In genomic region chr2:129715671-129716070, GRCm38 (mm10) we compare ENCODE assay signal across 8 mouse cellular contexts. TPM values are rescaled to one million over a fixed set of nuclear protein-coding genes. Genes with fewer than 3 reads are reported as not detected.
DNase-seq lines count a peak whose midpoint lies in the region; ATAC-seq and TF ChIP-seq lines count a peak whose summit lies in the region.

No protein-coding gene starts in this region.

- no peak overlapping the region for H3K9ac ChIP-seq in forebrain, embryonic 14.5 days (ENCODE audit: low read length)
- no peak overlapping the region for H3K9ac ChIP-seq in forebrain, embryonic 15.5 days (replicated peaks)
- no peak overlapping the region for H3K9ac ChIP-seq in limb, embryonic 11.5 days (ENCODE audit: low read length)

- no peaks in the 10 kb centered on the region for H3K36me3 ChIP-seq in forebrain, embryonic 14.5 days (ENCODE audit: control insufficient read depth, insufficient read depth, low read length)
- H3K36me3 ChIP-seq in forebrain, embryonic 15.5 days = no peaks in the 10 kb centered on the region
- no peaks in the 10 kb centered on the region for H3K36me3 ChIP-seq in limb, embryonic 11.5 days (ENCODE audit: control insufficient read depth, insufficient read depth, low read length)

- peak; percentile 85 for TF ChIP-seq CTCF in embryonic fibroblast, embryonic 13.5 days (IDR thresholded peaks at IDR 0.05; ENCODE audit: borderline replicate concordance, insufficient read depth, low read length)

- no peak overlapping the region for H3K27ac ChIP-seq in forebrain, embryonic 14.5 days (ENCODE audit: low read depth, low read length)
- H3K27ac ChIP-seq in forebrain, embryonic 15.5 days (replicated peaks) = no peak overlapping the region
- H3K27ac ChIP-seq in embryonic fibroblast, embryonic 13.5 days (ENCODE audit: insufficient read depth, low read length) = no peak overlapping the region
- no peak overlapping the region for H3K27ac ChIP-seq in limb, embryonic 11.5 days (replicated peaks; ENCODE audit: low read depth, low read length)

- H3K4me3 ChIP-seq in forebrain, embryonic 14.5 days (ENCODE audit: low read depth, low read length) = no peak overlapping the region
- no peak overlapping the region for H3K4me3 ChIP-seq in forebrain, embryonic 15.5 days
- H3K4me3 ChIP-seq in embryonic fibroblast, embryonic 13.5 days (ENCODE audit: insufficient read depth, low read length) = no peak overlapping the region
- no peak overlapping the region for H3K4me3 ChIP-seq in limb, embryonic 11.5 days (ENCODE audit: low read depth, low read length)

- WGBS in forebrain, embryonic 14.5 days = 26% methylated on average over 10 of the region's 10 CpGs
- 15% methylated on average over 10 of the region's 10 CpGs for WGBS in forebrain, embryonic 15.5 days
- WGBS in limb, embryonic 11.5 days = 18% methylated on average over 10 of the region's 10 CpGs

- TF ChIP-seq POLR2A in embryonic fibroblast, embryonic 13.5 days (IDR thresholded peaks at IDR 0.05; ENCODE audit: low read depth, low read length) = no peak

- no peak for ATAC-seq in forebrain, embryonic 14.5 days
- ATAC-seq in forebrain, embryonic 15.5 days (replicated peaks) = no peak
- no peak for ATAC-seq in limb, embryonic 11.5 days (ENCODE audit: insufficient number of reproducible peaks, low FRiP score, low TSS enrichment, low read depth)

- no peaks in the 10 kb centered on the region for H3K9me3 ChIP-seq in forebrain, embryonic 14.5 days (replicated peaks; ENCODE audit: control insufficient read depth, low read length)
- H3K9me3 ChIP-seq in forebrain, embryonic 15.5 days = 0 out of 2 replicates have a peak, but pooled peaks cover 4% of the 10 kb centered on the region
- no peaks in the 10 kb centered on the region for H3K9me3 ChIP-seq in limb, embryonic 11.5 days (ENCODE audit: control insufficient read depth, low read length)

- peak; percentile 45 for DNase-seq in forebrain, embryonic 14.5 days (ENCODE audit: low spot score)
- peak; percentile 34 to 73 for DNase-seq in spleen, postnatal 4 days (ENCODE audit: low spot score in 2 of 2)
- DNase-seq in spleen, postnatal 36 days (ENCODE audit: low spot score in 2 of 2) = no peak
- DNase-seq in limb, embryonic 11.5 days (ENCODE audit: low spot score) = peak; percentile 86
- peak; percentile 17 for DNase-seq in ovary, adult 18-20 months (ENCODE audit: low spot score)
- DNase-seq in frontal cortex, postnatal 10 days (ENCODE audit: low spot score in 2 of 2) = no peak

- no peaks in the 10 kb centered on the region for H3K4me1 ChIP-seq in forebrain, embryonic 14.5 days (ENCODE audit: control insufficient read depth, insufficient read depth, low read length)
- H3K4me1 ChIP-seq in forebrain, embryonic 15.5 days = no peaks in the 10 kb centered on the region
- no peaks in the 10 kb centered on the region for H3K4me1 ChIP-seq in embryonic fibroblast, embryonic 13.5 days (ENCODE audit: control insufficient read depth, insufficient read depth, low read length)
- no peaks in the 10 kb centered on the region for H3K4me1 ChIP-seq in limb, embryonic 11.5 days (ENCODE audit: control insufficient read depth, insufficient read depth, low read length)

- no peak overlapping the region for H3K4me2 ChIP-seq in forebrain, embryonic 14.5 days (ENCODE audit: low read length)
- no peak overlapping the region for H3K4me2 ChIP-seq in forebrain, embryonic 15.5 days (replicated peaks)
- no peak overlapping the region for H3K4me2 ChIP-seq in limb, embryonic 11.5 days (ENCODE audit: low read depth, severe bottlenecking)

- no peaks in the 10 kb centered on the region for H3K27me3 ChIP-seq in forebrain, embryonic 14.5 days (replicated peaks; ENCODE audit: control insufficient read depth, insufficient read depth, low read length)
- no peaks in the 10 kb centered on the region for H3K27me3 ChIP-seq in forebrain, embryonic 15.5 days
- no peaks in the 10 kb centered on the region for H3K27me3 ChIP-seq in limb, embryonic 11.5 days (ENCODE audit: control insufficient read depth, insufficient read depth, low read length)

RNA-seq across cellular contexts. Expression of gene Pdyn, which starts 16.0 kb away (rescaled TPM):
- polyA plus RNA-seq in forebrain, embryonic 14.5 days (2014; fragmentation: Nextera tagmentation; extraction: Ambion mirVana) = 5.6 and 6.5 TPM in 2 replicates
- polyA plus RNA-seq in forebrain, embryonic 15.5 days (2015; fragmentation: Nextera tagmentation; extraction: Ambion mirVana) = 4.5 and 6.4 TPM in 2 replicates
- polyA plus RNA-seq in embryonic fibroblast, embryonic 13.5 days (2011; ENCODE audit: insufficient read length, low read depth, missing spikeins) = not detected in 2 replicates
- not detected in 2 replicates for polyA plus RNA-seq in limb, embryonic 11.5 days (2014; fragmentation: Nextera tagmentation; extraction: Ambion mirVana)

Comparison
In these comparisons a context has a peak if more than half of its experiments do, and no peak if none do; other contexts are left out.
1. DNase-seq: peak in forebrain, embryonic 14.5 days (single experiment), spleen, postnatal 4 days (2 of 2), limb, embryonic 11.5 days (single experiment) and ovary, adult 18-20 months (single experiment); none in spleen, postnatal 36 days (0 of 2) and frontal cortex, postnatal 10 days (0 of 2).